Mouse (Mus musculus) spleen, postnatal 4 days (tissue): ENCODE measurements around the gene Tmem9b.

Experiments used
- DNase-seq, 2 experiments: peaks; one replicate each; pipeline ENCODE4 v3.0.0; 2022; ENCODE audit warnings: low spot score in 2 of 2

The Tmem9b gene

GRCm38 (mm10) chr7:109686585-109687128 lies 66.0 kb downstream of the Tmem9b start:
- no peak for DNase-seq
